Mouse (Mus musculus): Measurements from ENCODE around the gene Celf2. TPM values are rescaled to one million over a fixed set of nuclear protein-coding genes. Genes with fewer than 3 reads are reported as not detected.
A peak's percentile ranks its signal among the peaks of the same experiment; 100 is the strongest.

Celf2 gene
- polyA plus RNA-seq, 1 experiment from 2014 or later, result 68.8 TPM

- no peaks in the 10 kb centered on the region for H3K27me3 ChIP-seq (replicated peaks; ENCODE audit: control insufficient read depth, insufficient read depth, low read length)
- H3K36me3 ChIP-seq (ENCODE audit: control insufficient read depth, insufficient read depth, low read length), result no peaks in the 10 kb centered on the region
Measured at GRCm38 (mm10) chr2:7072344-7073265, 436.8 kb downstream of the Celf2 start.

DNA sequence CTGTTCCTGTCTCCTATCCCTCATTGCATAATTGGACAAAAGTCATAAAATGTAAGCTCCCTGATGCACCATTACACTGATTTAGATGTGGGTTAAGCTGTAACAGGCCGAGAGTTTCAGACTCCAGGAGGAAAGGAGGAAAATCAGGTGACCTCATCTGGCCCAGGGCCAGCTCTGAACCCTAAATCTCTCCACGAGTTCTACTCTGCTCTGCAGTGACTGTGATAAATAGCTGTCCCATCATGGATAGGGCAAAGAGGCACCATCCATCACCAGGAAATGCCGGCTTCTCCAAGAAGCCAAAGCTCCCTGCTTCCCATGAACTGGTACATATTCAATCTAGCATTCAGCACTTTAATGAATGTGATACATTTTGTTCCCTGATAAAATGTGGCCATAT, 439.9 kb downstream of the Celf2 start:
- no peak for ATAC-seq (ENCODE audit: low read depth)
- Histone ChIP-seq H3K9me3 (ENCODE audit: control insufficient read depth, low read length) (no peaks in the 10 kb centered on the region), H3K4me1 (ENCODE audit: control insufficient read depth, insufficient read depth, low read length) (no peaks in the 10 kb centered on the region), H3K9ac (ENCODE audit: low read depth, low read length) (no peak overlapping the region), H3K4me2 (ENCODE audit: low read depth, low read length) (no peak overlapping the region), H3K36me3 (ENCODE audit: control insufficient read depth, insufficient read depth, low read length) (no peaks in the 10 kb centered on the region), H3K27me3 (replicated peaks; ENCODE audit: control insufficient read depth, insufficient read depth, low read length) (no peaks in the 10 kb centered on the region), H3K27ac (replicated peaks; ENCODE audit: low read depth, low read length) (no peak overlapping the region), H3K4me3 (ENCODE audit: low read depth, low read length) (no peak overlapping the region)
- 58% methylated on average over 3 of the region's 3 CpGs for WGBS
- DNase-seq (ENCODE audit: low spot score), result no peak

More at GRCm38 (mm10) chr2:7072344-7073265, 436.8 kb downstream of the Celf2 start:
- DNase-seq (ENCODE audit: low spot score), result no peak
- 67% methylated on average over 5 of the region's 5 CpGs for WGBS
- H3K27ac ChIP-seq (replicated peaks; ENCODE audit: low read depth, low read length), result no peak overlapping the region
- H3K4me2 ChIP-seq (ENCODE audit: low read depth, low read length), result no peak overlapping the region
- H3K4me1 ChIP-seq (ENCODE audit: control insufficient read depth, insufficient read depth, low read length), result no peaks in the 10 kb centered on the region
- H3K9me3 ChIP-seq (ENCODE audit: control insufficient read depth, low read length), result peaks cover 24% of the 10 kb centered on the region
- no peak overlapping the region for H3K9ac ChIP-seq (ENCODE audit: low read depth, low read length)
- H3K4me3 ChIP-seq (ENCODE audit: low read depth, low read length), result no peak overlapping the region
- ATAC-seq (ENCODE audit: low read depth), result no peak

GRCm38 (mm10) chr2:7068281-7068680, 441.1 kb downstream of the Celf2 start:
- H3K27ac ChIP-seq (replicated peaks; ENCODE audit: low read depth, low read length), result no peak overlapping the region
- no peak overlapping the region for H3K4me2 ChIP-seq (ENCODE audit: low read depth, low read length)
- ATAC-seq (ENCODE audit: low read depth), result no peak
- no peak overlapping the region for H3K4me3 ChIP-seq (ENCODE audit: low read depth, low read length)
- H3K36me3 ChIP-seq (ENCODE audit: control insufficient read depth, insufficient read depth, low read length), result no peaks in the 10 kb centered on the region
- H3K4me1 ChIP-seq (ENCODE audit: control insufficient read depth, insufficient read depth, low read length), result 0 out of 2 replicates have a peak, but pooled peaks cover 6% of the 10 kb centered on the region
- WGBS, result 90% methylated on average over 6 of the region's 6 CpGs
- no peaks in the 10 kb centered on the region for H3K27me3 ChIP-seq (replicated peaks; ENCODE audit: control insufficient read depth, insufficient read depth, low read length)
- DNase-seq (ENCODE audit: low spot score), result no peak
- H3K9me3 ChIP-seq (ENCODE audit: control insufficient read depth, low read length), result no peaks in the 10 kb centered on the region
- H3K9ac ChIP-seq (ENCODE audit: low read depth, low read length), result no peak overlapping the region

GRCm38 (mm10) chr2:7063574-7064192, 445.7 kb downstream of the Celf2 start:
- H3K9me3 ChIP-seq (ENCODE audit: control insufficient read depth, low read length), result no peaks in the 10 kb centered on the region
- H3K27me3 ChIP-seq (replicated peaks; ENCODE audit: control insufficient read depth, insufficient read depth, low read length), result no peaks in the 10 kb centered on the region
- 29% methylated on average over 12 of the region's 12 CpGs for WGBS
- H3K4me1 ChIP-seq (ENCODE audit: control insufficient read depth, insufficient read depth, low read length), result 0 out of 2 replicates have a peak, but pooled peaks cover 6% of the 10 kb centered on the region
- no peaks in the 10 kb centered on the region for H3K36me3 ChIP-seq (ENCODE audit: control insufficient read depth, insufficient read depth, low read length)
- no peak overlapping the region for H3K4me3 ChIP-seq (ENCODE audit: low read depth, low read length)
- no peak overlapping the region for H3K9ac ChIP-seq (ENCODE audit: low read depth, low read length)
- no peak for ATAC-seq (ENCODE audit: low read depth)
- no peak overlapping the region for H3K27ac ChIP-seq (replicated peaks; ENCODE audit: low read depth, low read length)
- no peak for DNase-seq (ENCODE audit: low spot score)
- H3K4me2 ChIP-seq (ENCODE audit: low read depth, low read length), result peak overlapping the region; percentile 21; the same call in 1 of the 2 replicates

GRCm38 (mm10) chr2:7060490-7061105, 448.8 kb downstream of the Celf2 start:
- Histone ChIP-seq H3K36me3 (ENCODE audit: control insufficient read depth, insufficient read depth, low read length) (no peaks in the 10 kb centered on the region), H3K4me2 (ENCODE audit: low read depth, low read length) (no peak overlapping the region), H3K9me3 (ENCODE audit: control insufficient read depth, low read length) (no peaks in the 10 kb centered on the region), H3K9ac (ENCODE audit: low read depth, low read length) (no peak overlapping the region), H3K4me3 (ENCODE audit: low read depth, low read length) (no peak overlapping the region), H3K27ac (replicated peaks; ENCODE audit: low read depth, low read length) (no peak overlapping the region), H3K4me1 (ENCODE audit: control insufficient read depth, insufficient read depth, low read length) (0 out of 2 replicates have a peak, but pooled peaks cover 9% of the 10 kb centered on the region), H3K27me3 (replicated peaks; ENCODE audit: control insufficient read depth, insufficient read depth, low read length) (no peaks in the 10 kb centered on the region)
- WGBS, result 68% methylated on average over 7 of the region's 7 CpGs
- no peak for ATAC-seq (ENCODE audit: low read depth)
- peak; percentile 52 for DNase-seq (ENCODE audit: low spot score)

GRCm38 (mm10) chr2:7056401-7056800, 453.0 kb downstream of the Celf2 start:
- no peaks in the 10 kb centered on the region for H3K9me3 ChIP-seq (ENCODE audit: control insufficient read depth, low read length)

DNA sequence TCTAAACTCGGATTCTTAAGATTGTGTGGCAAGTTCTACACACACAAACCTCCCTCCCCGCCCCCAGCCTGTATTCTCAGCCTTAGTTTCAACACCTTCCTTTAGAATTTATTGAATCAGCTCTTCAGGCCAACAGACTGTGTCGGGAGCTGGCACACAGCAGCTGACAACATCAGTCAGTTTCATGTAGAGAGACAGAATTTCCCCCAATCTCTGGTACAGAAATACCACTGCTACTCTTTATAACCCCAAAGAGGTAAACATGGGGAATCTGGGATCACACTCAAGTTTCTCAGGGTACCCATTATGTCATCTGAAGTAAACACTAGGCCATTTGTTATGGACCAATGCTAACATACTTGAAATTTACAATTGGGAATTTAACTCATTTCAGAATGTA, 453.4 kb downstream of the Celf2 start:
- H3K27ac ChIP-seq (replicated peaks; ENCODE audit: low read depth, low read length), result peak overlapping the region; percentile 30; the same call in 1 of the 2 replicates
- ATAC-seq (ENCODE audit: low read depth) (peak; percentile 71), DNase-seq (ENCODE audit: low spot score) (peak; percentile 70)

More at GRCm38 (mm10) chr2:7056401-7056800, 453.0 kb downstream of the Celf2 start:
- WGBS, result 57% methylated on average over 4 of the region's 4 CpGs
- Histone ChIP-seq H3K27ac (replicated peaks; ENCODE audit: low read depth, low read length) (no peak overlapping the region; the same call in 1 of the 2 replicates), H3K4me2 (ENCODE audit: low read depth, low read length) (no peak overlapping the region), H3K27me3 (replicated peaks; ENCODE audit: control insufficient read depth, insufficient read depth, low read length) (no peaks in the 10 kb centered on the region), H3K36me3 (ENCODE audit: control insufficient read depth, insufficient read depth, low read length) (no peaks in the 10 kb centered on the region), H3K4me1 (ENCODE audit: control insufficient read depth, insufficient read depth, low read length) (0 out of 2 replicates have a peak, but pooled peaks cover 3% of the 10 kb centered on the region), H3K4me3 (ENCODE audit: low read depth, low read length) (no peak overlapping the region), H3K9ac (ENCODE audit: low read depth, low read length) (no peak overlapping the region)
- DNase-seq (ENCODE audit: low spot score), result peak; percentile 33
- peak; percentile 12; the same call in 1 of the 2 replicates for ATAC-seq (ENCODE audit: low read depth)

GRCm38 (mm10) chr2:7051090-7051489, 458.3 kb downstream of the Celf2 start:
- H3K9ac ChIP-seq (ENCODE audit: low read depth, low read length), result no peak overlapping the region
- no peaks in the 10 kb centered on the region for H3K27me3 ChIP-seq (replicated peaks; ENCODE audit: control insufficient read depth, insufficient read depth, low read length)
- WGBS, result 95% methylated on average over 5 of the region's 5 CpGs
- H3K4me1 ChIP-seq (ENCODE audit: control insufficient read depth, insufficient read depth, low read length), result 0 out of 2 replicates have a peak, but pooled peaks cover 3% of the 10 kb centered on the region
- no peak overlapping the region for H3K4me2 ChIP-seq (ENCODE audit: low read depth, low read length)
- peaks cover 10% of the 10 kb centered on the region for H3K9me3 ChIP-seq (ENCODE audit: control insufficient read depth, low read length)
- H3K4me3 ChIP-seq (ENCODE audit: low read depth, low read length), result no peak overlapping the region
- no peaks in the 10 kb centered on the region for H3K36me3 ChIP-seq (ENCODE audit: control insufficient read depth, insufficient read depth, low read length)
- no peak overlapping the region for H3K27ac ChIP-seq (replicated peaks; ENCODE audit: low read depth, low read length)
- ATAC-seq (ENCODE audit: low read depth) (no peak), DNase-seq (ENCODE audit: low spot score) (no peak)

More for the DNA sequence above, 453.4 kb downstream of the Celf2 start:
- Histone ChIP-seq H3K4me2 (ENCODE audit: low read depth, low read length) (no peak overlapping the region), H3K9ac (ENCODE audit: low read depth, low read length) (no peak overlapping the region), H3K36me3 (ENCODE audit: control insufficient read depth, insufficient read depth, low read length) (no peaks in the 10 kb centered on the region), H3K4me1 (ENCODE audit: control insufficient read depth, insufficient read depth, low read length) (0 out of 2 replicates have a peak, but pooled peaks cover 3% of the 10 kb centered on the region), H3K4me3 (ENCODE audit: low read depth, low read length) (no peak overlapping the region), H3K27me3 (replicated peaks; ENCODE audit: control insufficient read depth, insufficient read depth, low read length) (no peaks in the 10 kb centered on the region), H3K9me3 (ENCODE audit: control insufficient read depth, low read length) (no peaks in the 10 kb centered on the region)
- 48% methylated on average over 3 of the region's 3 CpGs for WGBS

All from embryonic facial prominence, embryonic 14.5 days (tissue).